In the genomic region with DNA sequence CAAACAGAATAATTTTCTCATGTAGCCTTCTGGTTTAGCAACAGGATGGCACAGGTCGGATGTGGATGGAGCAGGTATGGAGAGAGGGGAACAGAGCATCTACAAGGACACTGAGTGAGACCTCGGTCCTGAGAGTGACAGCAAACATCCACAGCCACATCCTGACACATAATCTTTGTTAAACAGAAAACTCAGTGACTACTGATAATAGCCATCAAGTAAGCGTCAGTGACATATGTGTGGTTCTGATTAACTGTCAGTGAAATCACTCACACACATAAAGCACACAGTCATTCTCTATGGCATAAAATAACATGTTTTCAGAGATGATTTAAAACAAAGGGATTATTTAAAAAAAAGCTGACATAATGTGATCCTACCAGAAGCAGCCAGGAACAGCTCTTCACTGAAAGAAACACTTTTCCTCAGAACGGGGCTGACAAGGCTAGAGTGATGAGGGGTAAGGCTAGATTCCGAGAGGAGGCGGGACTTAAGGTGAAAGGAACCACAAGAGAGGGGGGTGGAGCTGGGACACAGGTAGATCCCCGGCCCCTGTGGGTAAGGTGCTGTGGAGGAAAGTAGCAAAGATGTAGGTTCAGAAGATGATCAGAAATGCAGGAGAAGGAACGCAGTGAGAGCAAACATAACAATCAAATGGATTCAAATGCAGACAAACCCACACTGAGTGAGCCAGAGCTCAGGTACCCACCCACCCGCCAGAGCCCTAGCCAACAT, we compare ENCODE assay signal across 12 mouse cellular contexts. TPM values are rescaled to one million over a fixed set of nuclear protein-coding genes. Genes with fewer than 3 reads are reported as not detected.
DNase-seq lines count a peak whose midpoint lies in the region; ATAC-seq and TF ChIP-seq lines count a peak whose summit lies in the region.
"Had no signal": no experiment of that assay in that cellular context is flagged by ENCODE, and none has a peak within 500 bp of the region (broad histone marks: within the 10 kb centered on the region; RNA-seq: fewer than 3 reads in every experiment).

No protein-coding gene starts in this region.

- 0 out of 2 replicates have a peak, but pooled peaks cover 2% of the 10 kb centered on the region for H3K36me3 ChIP-seq in lung, postnatal 0 days (ENCODE audit: insufficient read depth, low read length)
- H3K36me3 ChIP-seq in neural tube, embryonic 15.5 days: peaks cover 28% of the 10 kb centered on the region

- no peaks in the 10 kb centered on the region for H3K4me1 ChIP-seq in lung, postnatal 0 days (ENCODE audit: insufficient read depth, low read depth, low read length)
- no peaks in the 10 kb centered on the region; the same call in 1 of the 2 replicates for H3K4me1 ChIP-seq in neural tube, embryonic 15.5 days
- H3K4me1 ChIP-seq: neural tube, embryonic 13.5 days had no signal

- no peak for DNase-seq in lung, postnatal 0 days (ENCODE audit: low spot score)
- no peak for DNase-seq in lung, postnatal 14 days
- peak; percentile 30 for DNase-seq in MEL-GATA-1-ER (ENCODE audit: extremely low read depth, low read depth)
- no peak for DNase-seq in kidney, adult 18-20 months
- DNase-seq: thymus, postnatal 25 days had no signal

- H3K27me3 ChIP-seq in lung, postnatal 0 days (replicated peaks; ENCODE audit: insufficient read depth, low read length): no peaks in the 10 kb centered on the region
- no peaks in the 10 kb centered on the region for H3K27me3 ChIP-seq in neural tube, embryonic 15.5 days (replicated peaks)
- H3K27me3 ChIP-seq: megakaryocyte, embryonic 14.5 days; neural tube, embryonic 13.5 days; Patski had no signal

- peak; percentile 50 for ATAC-seq in lung, postnatal 0 days
- peak; percentile 91 for ATAC-seq in erythroid progenitor cell, adult 5-6 weeks (replicated peaks; ENCODE audit: low FRiP score, poor library complexity, severe bottlenecking)
- ATAC-seq in megakaryocyte-erythroid progenitor cell, adult 5-6 weeks (replicated peaks; ENCODE audit: low FRiP score, low TSS enrichment, poor library complexity, severe bottlenecking): peak; percentile 90
- ATAC-seq in neural tube, embryonic 15.5 days (ENCODE audit: low FRiP score): no peak
- ATAC-seq: Patski had no signal

- WGBS in lung, postnatal 0 days: 38% methylated on average over 9 of the region's 9 CpGs
- 77% methylated on average over 9 of the region's 9 CpGs for WGBS in neural tube, embryonic 15.5 days

- H3K9me3 ChIP-seq in lung, postnatal 0 days (ENCODE audit: low read length): no peaks in the 10 kb centered on the region
- no peaks in the 10 kb centered on the region for H3K9me3 ChIP-seq in neural tube, embryonic 15.5 days (replicated peaks)
- H3K9me3 ChIP-seq: forebrain, embryonic 10.5 days; megakaryocyte, embryonic 14.5 days; neural tube, embryonic 13.5 days had no signal

- no peak overlapping the region for H3K9ac ChIP-seq in lung, postnatal 0 days (replicated peaks; ENCODE audit: low read depth)
- H3K9ac ChIP-seq in neural tube, embryonic 15.5 days (replicated peaks): no peak overlapping the region
- H3K9ac ChIP-seq: neural tube, embryonic 13.5 days had no signal

- no peak for TF ChIP-seq EP300 in lung, postnatal 0 days (IDR thresholded peaks at IDR 0.05)

- no peak overlapping the region for H3K4me3 ChIP-seq in lung, postnatal 0 days (ENCODE audit: low read depth, low read length)
- H3K4me3 ChIP-seq in neural tube, embryonic 15.5 days (replicated peaks): no peak overlapping the region
- H3K4me3 ChIP-seq: forebrain, embryonic 10.5 days; megakaryocyte, embryonic 14.5 days; neural tube, embryonic 13.5 days had no signal

- no peak overlapping the region for H3K27ac ChIP-seq in lung, postnatal 0 days (ENCODE audit: low read length)
- H3K27ac ChIP-seq in neural tube, embryonic 15.5 days (replicated peaks): no peak overlapping the region
- H3K27ac ChIP-seq: forebrain, embryonic 10.5 days; neural tube, embryonic 13.5 days had no signal

- no peak overlapping the region for H3K4me2 ChIP-seq in lung, postnatal 0 days (replicated peaks; ENCODE audit: low read depth, low read length)
- H3K4me2 ChIP-seq in neural tube, embryonic 15.5 days: no peak overlapping the region
- H3K4me2 ChIP-seq: neural tube, embryonic 13.5 days had no signal

- no peak for TF ChIP-seq CTCF in lung, postnatal 0 days (IDR thresholded peaks at IDR 0.05)

RNA-seq across cellular contexts. Expression of a gene that starts 31.6 kb away (rescaled TPM):
- 8.7 and 9.0 TPM in 2 replicates for polyA plus RNA-seq in lung, postnatal 0 days (2015; fragmentation: Nextera tagmentation; extraction: Ambion mirVana)
- total RNA-seq in erythroid progenitor cell, adult 5-6 weeks (2015; ENCODE audit: low replicate concordance): 103 and 135 TPM in 2 replicates
- total RNA-seq in erythroid progenitor cell, adult 5-6 weeks (2017; ENCODE audit: low replicate concordance): 105 and 112 TPM in 2 replicates
- total RNA-seq in megakaryocyte-erythroid progenitor cell, adult 5-6 weeks (2014; fragmentation: Nextera tagmentation): 57.8 and 81.5 TPM in 2 replicates
- 24.6 TPM in 2 replicates for total RNA-seq in megakaryocyte-erythroid progenitor cell, adult 5-6 weeks (2017)
- 40.8 and 43.9 TPM in 2 replicates for polyA plus RNA-seq in neural tube, embryonic 15.5 days (2015; fragmentation: Nextera tagmentation; extraction: Ambion mirVana)
